Mouse (Mus musculus) lung, embryonic 14.5 days (tissue): ENCODE results near the gene Cltc. TPM values are rescaled to one million over a fixed set of nuclear protein-coding genes. Genes with fewer than 3 reads are reported as not detected.

ENCODE experiments used
- ATAC-seq: fragments of 200-750 bp; cut with Nextera tagmentation; 2 replicates; pipeline ENCODE4 v1.8.0; 2017; ENCODE audit warnings: mild to moderate bottlenecking, moderate TSS enrichment, moderate library complexity; ENCODE audit not compliant: insufficient read depth
- DNase-seq: peaks from one replicate; pipeline ENCODE4 v3.0.0-alpha.2; 2015
- H3K27ac ChIP-seq: fragments of 300-500 bp; sonication (generic); 2 replicates; pipeline ENCODE4 v1.5.1; 2014; ENCODE audit warnings: low read depth, mild to moderate bottlenecking, moderate library complexity
- H3K27me3 ChIP-seq: fragments of 300-500 bp; sonication (generic); 2 replicates; pipeline ENCODE4 v1.6.1; 2014; ENCODE audit warnings: low read length, control low read depth; ENCODE audit not compliant: insufficient read depth
- H3K36me3 ChIP-seq: fragments of 300-500 bp; sonication (generic); 2 replicates; pipeline ENCODE4 v1.6.1; 2014; ENCODE audit warnings: control low read depth; ENCODE audit not compliant: insufficient read depth
- H3K4me1 ChIP-seq: fragments of 300-500 bp; sonication (generic); 2 replicates; pipeline ENCODE4 v1.6.1; 2014; ENCODE audit warnings: antibody characterized with exemption, control low read depth; ENCODE audit not compliant: insufficient read depth
- H3K4me2 ChIP-seq: fragments of 300-500 bp; sonication (generic); 2 replicates; pipeline ENCODE4 v1.6.1; 2014; ENCODE audit warnings: mild to moderate bottlenecking
- H3K4me3 ChIP-seq: fragments of 300-500 bp; sonication (generic); 2 replicates; pipeline ENCODE4 v1.5.1; 2014; ENCODE audit warnings: low read depth, low read length
- H3K9ac ChIP-seq: fragments of 300-500 bp; sonication (generic); 2 replicates; pipeline ENCODE4 v1.6.1; 2014
- H3K9me3 ChIP-seq: fragments of 300-500 bp; sonication (generic); 2 replicates; pipeline ENCODE4 v1.6.1; 2016; ENCODE audit warnings: low read depth, low read length, control low read depth
- CTCF ChIP-seq: IDR thresholded peaks from 2 replicates; pipeline ENCODE4 v1.5.1; 2016; ENCODE audit warnings: antibody characterized with exemption, low read depth
- WGBS: fragments of 180-500 bp; shearing (Covaris S2); extraction: QIAGEN DNeasy Blood & Tissue Kit; methylation state at CpG from one replicate; pipeline ENCODE4 v1.1.7; 2014; 5-methylcytosine and 5-hydroxymethylcytosine counted together
- polyA plus RNA-seq: library from polyadenylated mRNA; unstranded; fragments of >200 nt; fragmentation: Nextera tagmentation; extraction: Ambion mirVana; gene quantifications from 2 replicates; pipeline ENCODE4 v1.2.1, GENCODE M21; 2014

The Cltc gene
- polyA plus RNA-seq, 1 experiment from 2014 or later: 179 TPM

- H3K4me1 ChIP-seq: no peaks in the 10 kb centered on the region
- H3K27ac ChIP-seq: no peak overlapping the region
- DNase-seq (no peak), ATAC-seq (no peak)
- TF ChIP-seq CTCF: no peak
- peaks cover 28% of the 10 kb centered on the region for H3K36me3 ChIP-seq
- no peaks in the 10 kb centered on the region for H3K9me3 ChIP-seq
- H3K4me2 ChIP-seq: no peak overlapping the region
- no peaks in the 10 kb centered on the region for H3K27me3 ChIP-seq
- 68% methylated on average over 8 of the region's 8 CpGs for WGBS
- H3K9ac ChIP-seq: no peak overlapping the region
- H3K4me3 ChIP-seq: no peak overlapping the region
Observed at GRCm38 (mm10) chr11:86737301-86738000, 19.9 kb downstream of the Cltc start.

- no peak for DNase-seq
- no peaks in the 10 kb centered on the region for H3K27me3 ChIP-seq
- TF ChIP-seq CTCF: no peak
Observed at GRCm38 (mm10) chr11:86734993-86735392, 22.4 kb downstream of the Cltc start.

GRCm38 (mm10) chr11:86734241-86734939, 23.0 kb downstream of the Cltc start:
- DNase-seq: no peak
- no peak for TF ChIP-seq CTCF
- Histone ChIP-seq H3K27ac (no peak overlapping the region), H3K36me3 (peaks cover 53% of the 10 kb centered on the region), H3K27me3 (no peaks in the 10 kb centered on the region), H3K4me1 (no peaks in the 10 kb centered on the region), H3K9ac (no peak overlapping the region), H3K9me3 (no peaks in the 10 kb centered on the region), H3K4me3 (no peak overlapping the region), H3K4me2 (no peak overlapping the region)
- 86% methylated on average over 10 of the region's 10 CpGs for WGBS
- no peak for ATAC-seq

More at GRCm38 (mm10) chr11:86734993-86735392, 22.4 kb downstream of the Cltc start:
- Histone ChIP-seq H3K27ac (no peak overlapping the region), H3K36me3 (peaks cover 48% of the 10 kb centered on the region), H3K9me3 (no peaks in the 10 kb centered on the region), H3K9ac (no peak overlapping the region), H3K4me2 (no peak overlapping the region), H3K4me3 (no peak overlapping the region), H3K4me1 (no peaks in the 10 kb centered on the region)
- no peak for ATAC-seq
- 88% methylated on average over 4 of the region's 4 CpGs for WGBS

DNA sequence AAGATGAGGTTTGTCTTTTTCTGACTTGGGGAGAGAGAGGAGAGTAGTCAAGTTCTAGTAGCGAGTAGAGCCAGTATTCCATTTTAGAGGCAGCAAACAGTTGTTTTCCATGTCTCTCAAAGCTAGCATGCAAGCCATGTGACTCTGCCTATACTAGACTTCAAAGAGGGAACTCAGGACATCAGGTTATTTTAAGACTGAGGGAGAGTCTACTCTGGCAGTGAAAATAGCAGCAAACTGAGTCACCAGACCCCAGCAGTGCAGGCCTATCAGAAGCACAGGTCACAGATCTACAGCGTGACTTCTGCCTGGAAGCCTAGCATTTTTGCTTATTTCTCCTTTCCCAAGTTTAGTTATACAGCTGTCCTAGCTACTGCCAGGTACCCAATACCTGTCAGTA, 25.9 kb downstream of the Cltc start:
- H3K4me3 ChIP-seq: no peak overlapping the region
- no peak overlapping the region for H3K4me2 ChIP-seq
- DNase-seq: no peak
- peaks cover 70% of the 10 kb centered on the region for H3K36me3 ChIP-seq
- no peaks in the 10 kb centered on the region for H3K27me3 ChIP-seq
- 87% methylated on average over 2 of the region's 2 CpGs for WGBS
- H3K4me1 ChIP-seq: no peaks in the 10 kb centered on the region
- no peak overlapping the region for H3K9ac ChIP-seq
- no peak for ATAC-seq
- H3K9me3 ChIP-seq: no peaks in the 10 kb centered on the region
- no peak for TF ChIP-seq CTCF
- H3K27ac ChIP-seq: peak overlapping the region; percentile 30; the same call in 1 of the 2 replicates

DNA sequence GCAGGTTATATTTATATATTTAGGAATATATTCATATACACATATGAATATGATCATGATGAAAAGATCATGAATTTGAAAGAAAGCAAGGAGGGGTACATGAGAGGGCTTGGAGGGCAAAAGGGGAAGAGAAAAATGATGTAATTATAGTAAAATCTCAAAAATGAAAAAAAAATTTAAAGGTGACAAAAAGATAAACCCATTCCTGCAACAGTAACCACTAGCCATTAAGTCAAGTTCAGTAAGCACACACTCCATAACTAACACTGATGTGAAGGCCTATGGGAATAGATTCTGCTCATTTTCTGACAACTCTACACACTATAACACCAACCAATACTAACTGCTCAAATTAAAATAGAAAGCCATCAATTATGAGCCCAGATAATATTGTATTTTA, 31.8 kb downstream of the Cltc start:
- Histone ChIP-seq H3K4me1 (no peaks in the 10 kb centered on the region), H3K9me3 (no peaks in the 10 kb centered on the region), H3K27ac (no peak overlapping the region), H3K4me2 (no peak overlapping the region), H3K36me3 (peaks cover 71% of the 10 kb centered on the region), H3K27me3 (no peaks in the 10 kb centered on the region), H3K4me3 (no peak overlapping the region), H3K9ac (no peak overlapping the region)
- DNase-seq (no peak), ATAC-seq (no peak)
- TF ChIP-seq CTCF: no peak

- WGBS: 64% methylated on average over 7 of the region's 7 CpGs
- peak; percentile 43 for DNase-seq
- Histone ChIP-seq H3K27ac (no peak overlapping the region), H3K36me3 (peaks cover 73% of the 10 kb centered on the region), H3K9me3 (no peaks in the 10 kb centered on the region), H3K9ac (no peak overlapping the region), H3K4me3 (no peak overlapping the region), H3K4me1 (no peaks in the 10 kb centered on the region), H3K27me3 (no peaks in the 10 kb centered on the region), H3K4me2 (no peak overlapping the region)
- no peak for TF ChIP-seq CTCF
- no peak for ATAC-seq
Observed at GRCm38 (mm10) chr11:86724982-86725381, 32.4 kb downstream of the Cltc start.

GRCm38 (mm10) chr11:86724004-86724403, 33.4 kb downstream of the Cltc start:
- WGBS: 86% methylated on average over 3 of the region's 3 CpGs
- Histone ChIP-seq H3K27me3 (no peaks in the 10 kb centered on the region), H3K4me3 (no peak overlapping the region), H3K9ac (no peak overlapping the region), H3K4me2 (no peak overlapping the region), H3K4me1 (no peaks in the 10 kb centered on the region), H3K9me3 (no peaks in the 10 kb centered on the region), H3K36me3 (peaks cover 74% of the 10 kb centered on the region), H3K27ac (no peak overlapping the region)
- no peak for TF ChIP-seq CTCF
- DNase-seq: no peak
- ATAC-seq: no peak
